Mouse (Mus musculus): ENCODE measurements at regions not wholly inside any gene's neighbourhood (a gene's known extent, or its start where the extent isn't known, plus 50 kb on each side); places are given as distances from the start of the nearest gene placed in this dataset.

- in situ Hi-C loops (cut with MboI; ENCODE audit: low pct_unique_long_range_greater_than_20kb): no loop called here
Observed at GRCm38 (mm10) chr14:71967646-71968045, 524.0 kb downstream of the Gm9195 start.

DNA sequence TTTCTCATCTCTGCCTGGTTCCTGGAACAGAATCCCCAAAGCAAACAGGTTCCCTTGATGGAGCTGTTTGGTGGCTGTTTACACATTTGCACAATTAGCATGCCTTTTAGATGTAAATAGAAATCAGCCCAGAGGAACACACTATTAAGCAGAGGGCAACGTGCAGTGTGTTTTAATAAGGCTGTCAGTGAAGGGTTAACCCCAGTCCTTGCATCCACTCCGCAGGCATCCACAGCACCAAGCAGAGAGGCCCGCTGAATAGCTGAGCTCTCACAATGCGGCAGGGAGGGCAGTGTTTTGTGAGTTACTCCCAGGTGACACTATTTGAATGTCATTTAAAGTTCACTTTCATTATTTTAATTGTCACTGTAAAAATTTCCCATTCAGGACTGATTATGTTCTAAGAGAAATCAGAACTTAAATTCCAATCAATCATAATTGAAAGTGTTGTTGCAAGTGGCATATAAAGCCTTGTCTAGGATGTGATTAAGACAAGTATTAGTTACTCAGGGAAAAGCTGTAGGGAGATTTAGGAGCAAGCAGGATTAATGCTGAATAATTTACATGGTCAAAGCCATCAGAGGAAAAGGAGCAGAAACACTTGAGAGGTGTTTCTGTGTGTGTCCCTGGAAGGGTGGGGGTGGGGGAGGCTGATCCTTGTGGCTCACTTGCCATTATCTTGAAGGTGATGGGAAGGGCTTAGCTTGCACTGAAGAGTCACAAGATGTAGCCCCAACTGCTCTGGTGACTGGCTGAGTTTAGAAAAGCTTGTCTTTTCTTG is 528.1 kb downstream of the Gm9195 start:
- no peak for TF ChIP-seq CTCF (IDR thresholded peaks at IDR 0.05)
- DNase-seq (ENCODE audit: low read depth, low spot score): no peak
- in situ Hi-C loops (cut with MboI; ENCODE audit: low pct_unique_long_range_greater_than_20kb): no loop called here
- no peak for ATAC-seq
- CTCF ChIA-PET: no interaction called here
- H3K27me3 ChIP-seq: no peaks in the 10 kb centered on the region
- POLR2A ChIA-PET: no interaction called here

More at GRCm38 (mm10) chr14:71967646-71968045, 524.0 kb downstream of the Gm9195 start:
- DNase-seq (ENCODE audit: low read depth, low spot score) (no peak), ATAC-seq (no peak)
- ChIA-PET CTCF (no interaction called here), POLR2A (no interaction called here)
- H3K27me3 ChIP-seq: no peaks in the 10 kb centered on the region
- no peak for TF ChIP-seq CTCF (IDR thresholded peaks at IDR 0.05)

DNA sequence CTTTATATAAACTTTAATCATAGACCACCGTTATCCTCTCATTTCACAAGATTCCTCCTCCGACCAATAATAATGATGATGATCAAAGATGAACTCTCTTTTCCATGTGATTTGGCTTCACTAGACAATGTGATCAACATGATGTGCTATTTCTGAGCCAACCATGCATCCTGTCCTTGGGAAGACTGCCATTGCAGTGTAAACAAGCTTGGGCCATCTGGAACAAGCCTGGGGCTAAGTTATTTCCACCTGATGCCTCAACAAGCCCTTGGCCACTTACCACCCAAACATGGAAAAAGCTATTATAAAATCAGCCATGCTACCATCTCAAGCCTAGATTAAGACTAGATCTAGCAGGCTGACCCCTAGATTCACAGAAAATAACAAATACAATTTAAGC is 542.9 kb downstream of the Gm9195 start:
- ATAC-seq: no peak
- POLR2A ChIA-PET: no interaction called here
- no peak for TF ChIP-seq CTCF (IDR thresholded peaks at IDR 0.05)
- no peak for DNase-seq (ENCODE audit: low read depth, low spot score)
- CTCF ChIA-PET: no interaction called here
- in situ Hi-C loops (cut with MboI; ENCODE audit: low pct_unique_long_range_greater_than_20kb): no loop called here
- no peaks in the 10 kb centered on the region for H3K27me3 ChIP-seq

DNA sequence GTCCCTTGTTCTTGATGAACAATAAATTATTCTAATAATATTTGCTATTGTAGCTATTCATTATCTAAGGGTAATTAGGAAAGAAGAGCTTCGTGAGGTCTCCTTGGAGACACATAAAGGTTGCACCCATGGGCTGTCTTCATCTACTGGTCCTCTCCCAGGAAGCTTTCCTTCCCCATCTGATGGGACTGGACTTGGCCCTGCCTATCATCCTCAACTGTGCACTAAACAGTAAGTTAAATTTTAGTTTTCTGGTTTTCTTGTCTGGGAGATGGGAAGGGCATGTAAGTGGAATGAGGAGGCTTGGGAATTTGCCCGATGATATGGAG is 554.5 kb downstream of the Gm9195 start:
- in situ Hi-C loops (cut with MboI; ENCODE audit: low pct_unique_long_range_greater_than_20kb): no loop called here
- ChIA-PET POLR2A (no interaction called here), CTCF (no interaction called here)
- ATAC-seq: no peak
- no peak for DNase-seq (ENCODE audit: low read depth, low spot score)
- H3K27me3 ChIP-seq: no peaks in the 10 kb centered on the region
- no peak for TF ChIP-seq CTCF (IDR thresholded peaks at IDR 0.05)

GRCm38 (mm10) chr14:71936373-71937156 is 555.1 kb downstream of the Gm9195 start:
- ChIA-PET POLR2A (no interaction called here), CTCF (no interaction called here)
- in situ Hi-C loops (cut with MboI; ENCODE audit: low pct_unique_long_range_greater_than_20kb): no loop called here
- DNase-seq (ENCODE audit: low read depth, low spot score) (no peak), ATAC-seq (no peak)
- H3K27me3 ChIP-seq: no peaks in the 10 kb centered on the region
- no peak for TF ChIP-seq CTCF (IDR thresholded peaks at IDR 0.05)

DNA sequence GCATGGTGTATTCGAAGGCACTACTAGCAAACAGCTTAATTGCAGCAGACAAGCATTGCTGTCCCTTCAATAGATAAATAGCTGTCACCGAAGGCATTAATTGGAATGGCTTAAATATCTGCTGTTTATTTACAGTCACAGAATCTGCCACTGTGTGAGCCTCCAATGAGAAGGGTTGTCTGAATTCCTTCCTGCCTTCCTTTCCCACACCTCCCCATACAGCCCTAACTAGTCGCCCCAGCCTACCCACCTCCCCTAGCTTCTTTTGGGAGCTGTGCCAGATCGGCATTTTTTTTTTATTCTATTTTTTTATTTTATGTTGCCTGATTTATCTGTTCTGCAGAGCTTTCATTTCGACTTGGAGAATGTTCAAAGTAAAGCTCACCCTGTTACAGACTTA is 575.7 kb downstream of the Gm9195 start:
- no peak for ATAC-seq
- POLR2A ChIA-PET: no interaction called here
- in situ Hi-C loops (cut with MboI; ENCODE audit: low pct_unique_long_range_greater_than_20kb): no loop called here
- no peak for TF ChIP-seq CTCF (IDR thresholded peaks at IDR 0.05)
- DNase-seq (ENCODE audit: low read depth, low spot score): no peak
- CTCF ChIA-PET: no interaction called here
- no peaks in the 10 kb centered on the region for H3K27me3 ChIP-seq

GRCm38 (mm10) chr14:71910936-71911335 is 580.7 kb downstream of the Gm9195 start:
- no peaks in the 10 kb centered on the region for H3K27me3 ChIP-seq
- POLR2A ChIA-PET: no interaction called here
- DNase-seq (ENCODE audit: low read depth, low spot score) (no peak), ATAC-seq (no peak)
- no peak for TF ChIP-seq CTCF (IDR thresholded peaks at IDR 0.05)
- in situ Hi-C loops (cut with MboI; ENCODE audit: low pct_unique_long_range_greater_than_20kb): no loop called here
- CTCF ChIA-PET: no interaction called here

- DNase-seq (ENCODE audit: low read depth, low spot score): no peak
- CTCF ChIA-PET: no interaction called here
- no peak for TF ChIP-seq CTCF (IDR thresholded peaks at IDR 0.05)
- POLR2A ChIA-PET: interaction anchor here (0.7 kb wide), 1 partner anchor 8 kb away, joined by 6 read pairs; no protein-coding TSS in a partner anchor
- in situ Hi-C loops (cut with MboI; ENCODE audit: low pct_unique_long_range_greater_than_20kb): no loop called here
- no peak for ATAC-seq
- H3K27me3 ChIP-seq: peaks cover 3% of the 10 kb centered on the region
Observed at GRCm38 (mm10) chr14:71895468-71895867, 596.2 kb downstream of the Gm9195 start.

GRCm38 (mm10) chr14:71894811-71895210 is 596.8 kb downstream of the Gm9195 start:
- DNase-seq (ENCODE audit: low read depth, low spot score) (no peak), ATAC-seq (no peak)

GRCm38 (mm10) chr14:71893361-71893760 is 598.3 kb downstream of the Gm9195 start:
- no peak for ATAC-seq
- no peak for TF ChIP-seq CTCF (IDR thresholded peaks at IDR 0.05)
- ChIA-PET CTCF (no interaction called here), POLR2A (no interaction called here)
- in situ Hi-C loops (cut with MboI; ENCODE audit: low pct_unique_long_range_greater_than_20kb): no loop called here
- no peak for DNase-seq (ENCODE audit: low read depth, low spot score)
- H3K27me3 ChIP-seq: peaks cover 3% of the 10 kb centered on the region

More at GRCm38 (mm10) chr14:71894811-71895210, 596.8 kb downstream of the Gm9195 start:
- CTCF ChIA-PET: no interaction called here
- in situ Hi-C loops (cut with MboI; ENCODE audit: low pct_unique_long_range_greater_than_20kb): no loop called here
- TF ChIP-seq CTCF (IDR thresholded peaks at IDR 0.05): no peak
- peaks cover 3% of the 10 kb centered on the region for H3K27me3 ChIP-seq
- POLR2A ChIA-PET: no interaction called here

DNA sequence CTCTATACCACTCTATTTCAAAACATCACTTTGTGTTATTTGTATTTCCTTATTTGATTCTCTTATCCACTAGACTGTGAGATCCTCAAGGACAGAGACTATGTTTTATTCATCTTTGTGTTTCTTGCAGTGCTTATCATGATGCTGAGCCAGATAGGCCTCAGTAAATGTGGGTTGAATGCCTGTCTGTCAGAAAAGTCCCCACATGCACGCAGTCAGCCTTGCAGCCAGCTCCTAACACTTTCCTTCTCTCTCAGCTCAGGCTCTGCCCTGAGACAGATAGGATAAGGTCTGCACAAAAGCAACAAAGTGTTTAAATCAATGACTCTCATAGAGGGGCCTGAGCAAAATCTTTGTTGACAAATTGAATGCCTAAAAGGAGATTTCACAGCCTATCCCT is 600.0 kb downstream of the Gm9195 start:
- no peak for TF ChIP-seq CTCF (IDR thresholded peaks at IDR 0.05)
- ChIA-PET CTCF (no interaction called here), POLR2A (no interaction called here)
- no peaks in the 10 kb centered on the region for H3K27me3 ChIP-seq
- in situ Hi-C loops (cut with MboI; ENCODE audit: low pct_unique_long_range_greater_than_20kb): no loop called here
- DNase-seq (ENCODE audit: low read depth, low spot score): no peak
- ATAC-seq: no peak

Data from Patski (cell line).